Mouse (Mus musculus) cerebellum, adult 11-12 months (tissue): ENCODE data around the gene Pcyt2.
"Not testable (repeated sequence)": the region's sequence is repeated elsewhere in the genome, so short reads cannot be mapped to it uniquely, and the experiment has no call there.

Experiments
- DNase-seq: peaks from one replicate; pipeline ENCODE4 v3.0.0; 2022

Gene Pcyt2

GRCm38 (mm10) chr11:120615167-120615566 is 2.6 kb downstream of the Pcyt2 start:
- peak; percentile 66 for DNase-seq

GRCm38 (mm10) chr11:120613976-120614375 is 3.8 kb downstream of the Pcyt2 start:
- DNase-seq, result peak; percentile 64

- DNase-seq, result peak; percentile 57
Observed at GRCm38 (mm10) chr11:120613481-120613972, 4.2 kb downstream of the Pcyt2 start.

GRCm38 (mm10) chr11:120612763-120613162 is 5.0 kb downstream of the Pcyt2 start:
- DNase-seq, result peak; percentile 93

GRCm38 (mm10) chr11:120610477-120611046 is 7.2 kb downstream of the Pcyt2 start:
- peak; percentile 56 for DNase-seq

- DNase-seq, result no peak
Observed at GRCm38 (mm10) chr11:120609250-120609649, 8.5 kb downstream of the Pcyt2 start.

GRCm38 (mm10) chr11:120608241-120609034 is 9.3 kb downstream of the Pcyt2 start, which contains the start of gene Npb:
Npb (plus strand) TSS chr11:120608477.
- no peak for DNase-seq

GRCm38 (mm10) chr11:120606764-120607163 is 11.0 kb downstream of the Pcyt2 start:
- DNase-seq, result no peak

- no peak for DNase-seq
Observed at GRCm38 (mm10) chr11:120605667-120606066, 12.1 kb downstream of the Pcyt2 start.

- no peak for DNase-seq
Observed at GRCm38 (mm10) chr11:120603545-120603944, 14.2 kb downstream of the Pcyt2 start.

- no peak for DNase-seq
Observed at GRCm38 (mm10) chr11:120600716-120601115, 17.0 kb downstream of the Pcyt2 start.

GRCm38 (mm10) chr11:120598990-120599549 is 18.7 kb downstream of the Pcyt2 start:
- peak; percentile 32 for DNase-seq

- DNase-seq, result peak; percentile 91
Observed at GRCm38 (mm10) chr11:120598283-120598989, 19.3 kb downstream of the Pcyt2 start, which contains the start of the genes Alyref and Anapc11. Alyref (minus strand) TSS chr11:120598365. Anapc11 (plus strand) TSS chr11:120598421.

GRCm38 (mm10) chr11:120597240-120598235 is 20.2 kb downstream of the Pcyt2 start:
- DNase-seq, result peak; percentile 29

GRCm38 (mm10) chr11:120588531-120588930 is 29.2 kb downstream of the Pcyt2 start:
- no peak for DNase-seq

GRCm38 (mm10) chr11:120583937-120584336 is 33.8 kb downstream of the Pcyt2 start:
- no peak for DNase-seq

GRCm38 (mm10) chr11:120582982-120583293 is 34.8 kb downstream of the Pcyt2 start:
- DNase-seq, result not testable (repeated sequence)

GRCm38 (mm10) chr11:120582268-120582981 is 35.3 kb downstream of the Pcyt2 start:
- no peak for DNase-seq

GRCm38 (mm10) chr11:120581490-120582267 is 36.1 kb downstream of the Pcyt2 start, which contains the start of gene Arhgdia:
Arhgdia (minus strand) TSS chr11:120581624.
- peak; percentile 88 for DNase-seq

GRCm38 (mm10) chr11:120580871-120581331 is 36.8 kb downstream of the Pcyt2 start:
- DNase-seq, result peak; percentile 61
